Mouse (Mus musculus): ENCODE data around the gene 4930550L24Rik. TPM values are rescaled to one million over a fixed set of nuclear protein-coding genes. Genes with fewer than 3 reads are reported as not detected.

Gene 4930550L24Rik
- polyA plus RNA-seq (2017; shearing (Covaris generic)): not detected

- ATAC-seq: no peak
Measured at GRCm38 (mm10) chrX:58909060-58909459, at the start of gene 4930550L24Rik. 4930550L24Rik (plus strand) TSS chrX:58909360.

DNA sequence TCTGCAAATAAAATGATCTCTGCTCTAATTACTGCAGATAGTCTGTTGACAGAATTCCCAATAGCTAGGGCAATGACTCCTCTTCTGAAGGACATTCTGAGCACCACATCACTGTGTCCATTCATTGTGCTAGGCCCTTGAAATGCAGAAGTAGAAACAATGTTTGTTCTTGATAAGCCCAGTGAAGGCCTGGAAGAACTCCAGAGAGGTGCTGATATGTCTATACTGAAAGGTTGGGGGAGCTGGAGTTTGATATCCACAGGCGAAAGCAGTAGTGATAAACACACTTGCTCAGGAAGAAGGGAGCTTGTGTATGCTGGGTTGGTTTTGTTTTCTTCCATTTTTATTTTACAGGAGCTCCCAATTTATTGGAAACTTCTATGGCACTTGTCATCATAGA lies 8.4 kb upstream of the 4930550L24Rik start:
- ATAC-seq: no peak

GRCm38 (mm10) chrX:58967969-58968368 lies 58.8 kb downstream of the 4930550L24Rik start:
- ATAC-seq: no peak

Measured in inflammation-experienced regulatory T-cells, adult 6 months (primary cell).